Mouse (Mus musculus) mesoderm, embryonic 11.5 days (tissue): ENCODE data around the gene Rabep2.
"Not testable (repeated sequence)": the region's sequence is repeated elsewhere in the genome, so short reads cannot be mapped to it uniquely, and the experiment has no call there.

ENCODE experiments used
- DNase-seq: peaks from one replicate; pipeline ENCODE4 v3.0.0-alpha.2; 2012; ENCODE audit warnings: low read depth, low spot score

Gene Rabep2

DNA sequence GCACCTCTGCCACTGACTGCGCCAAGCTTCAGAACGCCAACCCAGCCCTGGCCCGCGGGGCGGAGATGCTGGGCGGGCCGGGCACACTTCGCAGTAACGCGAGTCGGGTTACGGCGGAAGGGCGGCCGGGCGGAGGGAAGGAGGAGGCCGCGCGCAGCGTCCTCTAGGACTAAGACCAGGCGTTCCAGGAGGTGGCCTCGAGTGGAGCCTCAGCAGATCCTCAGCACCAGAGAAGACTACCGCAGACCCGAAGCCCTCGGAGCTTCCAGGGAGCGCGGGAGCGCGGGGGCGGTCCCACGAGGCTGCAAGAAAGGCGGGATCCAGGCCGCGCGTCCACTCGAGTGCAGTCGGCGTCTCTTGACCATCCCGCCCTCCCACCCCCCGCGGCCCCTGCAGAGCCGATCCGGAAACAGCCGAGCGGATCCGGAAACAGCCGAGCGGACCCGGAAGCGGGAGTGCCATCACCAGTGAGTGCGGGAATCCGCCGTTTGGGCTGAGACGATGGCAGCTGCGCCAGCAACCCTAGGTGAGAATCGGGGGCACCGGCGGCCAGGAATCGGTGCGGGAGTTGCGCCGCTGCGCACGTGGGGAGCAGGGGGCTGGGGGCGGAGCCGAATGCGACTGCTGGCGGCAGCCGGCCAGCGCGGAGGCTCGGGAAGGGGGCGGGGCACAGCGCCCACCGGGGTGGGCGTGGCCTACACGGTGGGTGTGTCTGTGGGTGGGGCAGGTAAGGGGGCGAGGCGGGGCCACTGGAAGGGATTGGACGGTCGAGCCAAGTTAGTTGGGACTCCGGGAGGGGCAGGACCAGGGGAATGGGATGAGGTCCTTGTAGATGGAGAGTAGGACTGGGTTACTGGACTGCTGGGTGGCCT is at the start of gene Rabep2:
Gene Rabep2 (plus strand): TSS at position 129 of the 872 bp plus-strand sequence.
- peak; percentile 94 for DNase-seq

DNA sequence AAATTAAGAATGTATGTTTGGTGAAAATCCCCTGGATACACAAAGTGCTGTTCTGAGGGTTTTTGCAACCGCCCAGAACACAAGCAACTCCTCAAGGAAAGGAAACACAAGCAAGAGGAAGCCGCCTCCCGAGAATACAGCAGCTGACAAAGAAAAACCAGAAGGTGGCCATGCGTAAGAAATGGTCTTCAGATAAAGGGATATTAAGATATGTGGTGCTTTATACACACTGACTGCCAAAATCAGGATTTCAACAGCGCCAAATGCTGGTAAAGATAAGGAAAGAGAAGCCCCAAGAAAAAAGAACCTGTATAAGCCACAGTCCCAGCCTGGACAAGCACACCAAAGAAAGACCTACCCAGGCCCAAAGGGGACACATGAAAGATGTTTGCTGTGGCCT is 45.0 kb upstream of the Rabep2 start:
- DNase-seq, result no peak

DNA sequence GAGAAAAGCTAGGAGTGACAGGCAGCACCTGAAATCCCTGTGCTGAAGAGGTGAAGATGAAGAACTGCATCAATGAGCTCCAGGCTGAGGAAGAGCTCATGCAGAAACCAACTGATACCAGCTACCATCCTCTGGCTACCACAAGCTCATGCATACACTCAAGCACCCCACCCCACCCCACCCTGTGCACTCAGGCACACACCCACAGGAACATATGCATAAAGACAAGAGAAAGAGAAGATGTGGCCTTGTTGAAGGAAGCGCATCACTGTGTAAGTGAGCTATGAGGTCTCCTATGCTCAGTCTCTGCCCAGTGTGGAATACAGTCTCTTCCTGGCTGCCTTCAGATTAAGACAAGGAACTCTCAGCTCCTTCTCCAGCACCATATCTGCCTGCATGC is 40.4 kb upstream of the Rabep2 start:
- no peak for DNase-seq

DNA sequence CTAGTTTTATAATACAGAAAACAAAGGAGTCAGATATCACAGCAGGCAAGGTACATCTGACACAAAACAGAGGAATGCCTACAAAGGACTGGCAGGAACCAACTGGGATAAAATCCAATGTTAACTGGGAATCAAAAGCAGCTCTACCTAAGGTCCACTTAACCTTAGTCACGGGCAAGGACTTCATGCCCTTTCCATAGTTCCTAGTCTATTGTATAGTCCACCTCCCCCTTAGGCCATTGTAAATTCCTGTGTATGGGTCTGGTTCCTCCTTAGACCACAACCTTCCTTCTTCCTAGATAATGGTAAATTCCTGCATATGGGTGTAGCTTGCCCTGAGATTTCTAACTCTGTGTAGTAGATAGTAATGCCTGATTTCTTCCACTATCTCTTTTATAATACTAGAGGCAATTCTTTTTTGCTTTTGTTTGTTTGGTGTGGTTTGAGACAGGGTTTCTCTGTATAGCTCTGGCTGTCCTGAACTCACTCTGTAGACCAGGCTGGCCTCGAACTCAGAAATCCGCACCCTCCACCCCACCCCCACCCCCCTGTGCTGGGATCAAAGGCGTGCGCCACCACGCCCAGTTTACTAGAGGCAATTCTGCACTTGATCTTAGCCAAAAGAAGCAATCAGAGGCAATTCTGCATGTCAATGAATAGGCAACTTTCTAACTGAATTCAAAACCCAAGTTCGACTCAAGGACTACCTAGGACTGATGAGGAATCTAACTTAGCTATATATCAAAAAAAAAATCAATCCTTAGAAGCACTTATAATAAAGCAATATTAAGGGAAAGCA is 36.3 kb upstream of the Rabep2 start:
- not testable (repeated sequence) for DNase-seq

DNA sequence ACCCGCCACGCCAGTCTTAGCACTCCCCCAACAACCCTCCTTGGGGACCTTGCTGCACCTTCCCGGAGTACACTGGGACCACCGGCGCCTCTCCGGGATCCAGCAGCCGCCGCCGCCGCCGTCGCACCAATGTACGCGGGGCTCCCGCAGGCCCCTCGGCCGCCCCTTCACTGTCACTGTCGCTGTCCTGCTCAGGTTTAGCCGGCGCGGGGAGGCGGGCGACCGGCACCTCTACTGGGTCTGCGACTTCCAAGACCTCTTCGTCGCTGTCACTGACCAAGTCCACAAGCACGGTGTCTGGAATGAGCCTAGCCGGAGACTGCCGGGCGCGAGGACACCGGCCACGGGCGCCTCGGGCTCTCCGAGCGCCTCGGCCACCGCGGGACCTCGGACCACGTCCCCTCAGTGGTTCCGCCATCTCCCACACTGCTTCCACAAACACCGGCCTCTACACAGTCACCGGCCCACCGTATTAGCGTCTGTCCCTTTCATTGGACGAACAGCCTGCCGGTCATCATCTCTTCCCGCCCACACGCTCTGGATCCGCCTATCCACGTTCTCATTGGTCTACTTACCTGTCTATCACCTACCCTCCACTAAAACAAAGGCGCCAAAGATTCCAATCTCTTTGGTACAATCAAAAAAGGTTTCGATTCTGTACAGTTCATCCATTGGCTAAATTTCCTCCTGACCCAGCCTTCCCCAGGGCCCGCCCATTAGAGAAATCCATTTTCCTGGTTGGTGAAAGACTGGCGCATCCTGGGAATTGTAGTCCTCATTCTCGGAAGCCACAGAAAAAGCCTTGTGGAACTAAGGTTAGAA is 32.0 kb upstream of the Rabep2 start, which contains the start of gene Nfatc2ip:
Gene Nfatc2ip (minus strand): TSS at position 440 of the 822 bp plus-strand sequence.
- DNase-seq, result peak; percentile 99

DNA sequence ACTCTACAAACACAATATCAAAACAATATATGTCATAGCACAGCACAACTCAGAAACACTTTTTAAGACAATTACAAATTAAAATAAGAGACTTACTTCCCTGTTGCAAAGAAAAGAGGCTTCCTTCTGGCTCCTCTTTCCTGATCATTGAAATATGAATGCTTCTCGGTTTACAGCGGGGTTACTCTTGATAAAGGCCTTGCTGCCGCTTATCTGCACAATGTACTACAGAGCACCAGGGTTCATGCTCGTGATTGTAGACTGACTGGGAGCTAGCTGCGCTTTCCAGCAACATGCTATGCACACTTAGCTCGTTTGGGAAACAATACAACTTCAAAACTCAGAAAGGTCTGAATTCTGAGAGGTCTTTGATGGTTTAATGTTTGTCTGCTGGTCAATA is 31.3 kb upstream of the Rabep2 start:
- no peak for DNase-seq

DNA sequence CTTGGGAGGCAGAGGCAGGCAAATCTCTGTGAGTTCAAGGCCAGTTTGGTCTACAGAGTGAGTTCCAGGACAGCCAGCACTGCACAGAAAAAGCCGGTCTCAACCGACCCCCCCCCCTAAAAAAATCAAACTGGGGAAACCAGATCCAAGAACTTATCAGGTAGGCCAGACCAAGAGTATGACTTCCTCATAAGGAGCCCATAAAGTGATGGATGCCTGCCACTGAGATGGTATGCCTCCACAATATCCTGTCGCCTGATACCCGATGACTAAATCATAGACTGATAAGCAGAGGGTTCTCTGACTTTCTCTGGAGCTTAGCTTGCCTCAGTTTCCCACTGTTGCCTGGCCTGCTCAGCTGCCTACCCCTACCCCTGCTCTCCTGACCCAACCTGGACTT is 30.7 kb upstream of the Rabep2 start:
- no peak for DNase-seq

DNA sequence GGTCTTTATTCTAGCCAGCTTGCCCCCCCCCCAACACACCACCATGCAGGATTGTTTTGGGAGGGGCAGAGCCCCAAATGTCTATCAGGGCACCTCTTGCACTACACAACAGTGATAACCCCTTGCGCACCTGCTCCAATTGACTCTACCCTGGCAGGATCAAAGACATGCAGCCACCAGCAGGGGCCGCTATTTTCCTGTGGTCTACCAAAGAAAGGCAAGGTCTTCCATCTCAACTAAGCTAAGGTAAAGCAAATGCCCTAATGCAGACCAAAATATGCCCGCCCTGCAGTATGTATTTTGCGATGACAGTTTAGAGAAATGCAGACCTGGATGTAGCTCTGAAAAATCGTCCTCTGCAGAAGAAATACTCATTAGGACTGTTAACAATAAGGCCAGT is 29.0 kb upstream of the Rabep2 start:
- DNase-seq, result peak; percentile 81

DNA sequence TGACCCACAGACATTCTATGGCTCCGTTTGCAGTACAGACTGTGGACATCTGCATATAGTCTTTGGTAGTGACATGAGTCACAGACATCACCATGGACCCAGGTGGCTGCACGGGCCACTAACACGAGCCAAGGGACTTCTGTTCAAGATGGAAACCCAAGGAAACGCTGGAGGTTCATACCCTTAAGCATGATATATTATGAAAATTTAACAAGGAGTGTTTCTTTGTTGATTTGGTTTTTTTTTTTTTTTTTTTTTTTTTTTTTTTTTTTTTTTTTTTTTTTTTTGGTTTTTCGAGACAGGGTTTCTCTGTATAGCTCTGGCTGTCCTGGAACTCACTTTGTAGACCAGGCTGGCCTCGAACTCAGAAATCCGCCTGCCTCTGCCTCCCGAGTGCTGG is 26.0 kb upstream of the Rabep2 start:
- not testable (repeated sequence) for DNase-seq

DNA sequence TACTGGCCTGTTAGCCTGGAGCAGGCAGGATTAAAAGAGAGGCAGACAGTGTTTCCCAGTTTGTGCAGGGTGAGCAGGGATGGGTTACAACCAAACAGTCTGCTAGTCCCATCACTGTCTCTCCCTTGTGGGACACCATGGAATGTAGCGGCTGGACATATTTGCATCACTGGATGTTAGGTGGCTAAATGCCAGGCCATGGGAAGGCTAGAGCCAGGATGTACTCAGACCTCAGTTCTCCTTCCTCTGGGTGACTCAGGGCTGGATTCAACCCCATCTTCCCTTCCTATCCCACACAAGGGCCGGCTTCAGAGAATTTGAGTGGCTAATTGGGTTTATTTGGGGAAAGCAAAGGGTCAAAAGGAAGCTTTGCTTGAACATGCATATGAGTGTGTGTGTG is 19.9 kb upstream of the Rabep2 start:
- DNase-seq, result no peak

DNA sequence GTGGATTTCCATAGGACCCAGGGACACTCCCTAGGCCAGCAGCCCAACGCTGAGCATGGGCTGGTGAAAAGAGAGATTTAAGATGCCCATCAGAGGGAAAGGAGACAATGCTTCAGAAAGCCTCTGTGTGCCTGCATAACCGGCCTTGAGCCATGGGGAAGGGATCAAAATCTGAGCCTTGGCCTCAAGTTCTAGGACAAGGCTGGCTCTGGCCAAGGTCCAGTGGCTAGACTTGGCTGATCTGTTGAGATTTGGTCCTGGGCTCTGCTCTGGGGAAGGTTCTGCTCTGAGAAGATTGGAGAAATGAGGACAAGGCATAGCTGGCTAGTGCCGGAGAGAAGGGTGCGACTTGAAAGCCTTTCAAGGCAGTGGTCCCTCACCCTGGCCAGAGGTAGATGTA is 17.5 kb upstream of the Rabep2 start:
- DNase-seq, result no peak

DNA sequence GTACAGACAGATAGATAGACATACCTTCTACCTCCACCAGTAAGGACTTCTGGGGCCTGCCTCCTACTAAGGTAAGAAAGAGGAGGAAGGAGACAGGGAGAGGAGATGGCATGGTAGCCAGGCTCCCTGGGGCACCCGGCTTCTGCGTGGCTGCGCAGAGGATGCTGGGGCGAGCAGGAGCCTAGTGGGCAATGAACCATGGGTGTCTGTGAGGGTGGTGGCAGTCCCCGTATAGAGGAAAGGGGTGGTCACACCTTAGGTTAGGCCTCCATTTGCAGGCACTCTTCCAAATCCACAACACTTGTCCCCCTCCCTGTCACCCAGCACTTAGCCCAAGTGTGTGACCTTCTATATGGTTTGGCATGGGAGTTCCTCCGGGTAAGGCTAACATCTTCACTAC is 13.8 kb upstream of the Rabep2 start, which contains the start of gene Cd19:
Gene Cd19 (minus strand): TSS at position 165 of the 400 bp plus-strand sequence.
- DNase-seq, result no peak

DNA sequence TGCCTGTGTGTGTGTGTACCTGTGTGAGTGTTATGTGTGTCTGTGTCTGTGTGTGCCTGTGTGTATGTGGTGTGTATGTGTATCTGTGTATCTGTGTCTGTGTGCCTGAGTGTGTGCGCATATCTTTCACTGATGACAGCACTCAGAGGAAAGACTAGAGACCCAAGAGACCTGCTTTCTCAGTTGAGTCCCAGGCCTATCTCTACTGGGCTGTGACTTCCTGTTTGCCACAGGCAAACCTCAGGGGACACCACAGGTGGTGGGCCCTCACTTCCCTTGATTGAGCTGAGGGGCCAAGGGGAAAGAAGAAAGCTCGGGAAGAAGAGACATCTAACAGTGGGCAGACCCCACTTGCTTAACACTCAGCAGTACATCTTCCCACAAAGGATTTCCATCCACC is 11.9 kb upstream of the Rabep2 start:
- DNase-seq, result no peak

DNA sequence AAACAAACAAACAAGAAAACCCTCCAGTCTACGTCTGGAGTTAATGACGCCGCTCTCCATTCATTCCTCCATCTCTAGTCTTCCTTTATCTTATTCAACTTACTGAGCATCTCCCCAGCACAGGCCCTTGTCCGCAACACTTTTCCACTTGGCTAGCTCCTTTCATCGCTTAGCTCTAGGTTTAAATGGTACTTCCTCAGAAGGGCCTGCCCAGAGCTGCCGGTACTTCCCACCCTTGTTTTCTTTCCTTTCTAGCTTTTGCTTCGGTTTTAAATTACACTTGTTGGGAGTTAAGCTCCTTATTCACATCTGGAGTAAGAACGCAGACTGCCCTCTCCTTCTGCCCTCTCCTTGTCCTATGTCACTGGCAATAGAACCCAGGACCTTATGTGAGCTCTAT is 11.5 kb upstream of the Rabep2 start:
- DNase-seq, result no peak

DNA sequence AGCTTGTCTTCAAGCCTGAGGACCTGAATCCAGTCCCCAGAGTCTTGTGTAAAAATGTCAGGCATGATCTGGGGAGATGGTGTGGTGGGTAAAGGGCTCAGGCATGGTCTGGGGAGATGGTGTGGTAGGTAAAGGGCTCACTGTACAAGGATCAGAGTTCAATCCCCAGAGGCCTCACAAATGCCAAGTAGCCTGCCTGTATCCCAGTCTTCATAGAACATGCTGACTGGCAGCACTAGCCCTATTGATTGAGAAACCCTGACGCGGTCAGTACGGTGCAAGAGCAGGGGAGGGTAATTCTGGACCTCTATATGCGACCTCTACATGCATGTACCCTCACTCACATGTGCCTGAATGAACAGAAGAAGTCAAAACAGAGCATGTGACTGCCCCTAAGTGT is 11.0 kb upstream of the Rabep2 start:
- DNase-seq, result no peak

DNA sequence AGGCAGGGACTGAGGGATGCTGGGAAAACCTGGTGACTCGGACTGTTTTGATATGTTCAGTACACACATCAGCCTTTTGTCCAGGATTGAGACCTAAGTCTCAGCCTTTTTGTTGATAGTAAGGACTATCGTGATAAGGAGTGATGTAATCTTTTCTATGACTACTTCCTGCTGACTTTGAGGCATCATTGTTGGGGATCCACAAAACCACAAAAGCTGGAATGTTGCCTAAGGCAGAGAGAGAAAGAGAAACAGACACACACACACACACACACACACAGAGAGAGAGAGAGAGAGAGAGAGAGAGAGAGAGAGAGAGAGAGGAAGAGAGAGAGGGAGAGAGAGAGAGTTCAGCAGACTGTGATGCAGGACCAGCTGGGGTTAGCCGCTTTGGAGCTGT is 10.1 kb upstream of the Rabep2 start:
- no peak for DNase-seq

DNA sequence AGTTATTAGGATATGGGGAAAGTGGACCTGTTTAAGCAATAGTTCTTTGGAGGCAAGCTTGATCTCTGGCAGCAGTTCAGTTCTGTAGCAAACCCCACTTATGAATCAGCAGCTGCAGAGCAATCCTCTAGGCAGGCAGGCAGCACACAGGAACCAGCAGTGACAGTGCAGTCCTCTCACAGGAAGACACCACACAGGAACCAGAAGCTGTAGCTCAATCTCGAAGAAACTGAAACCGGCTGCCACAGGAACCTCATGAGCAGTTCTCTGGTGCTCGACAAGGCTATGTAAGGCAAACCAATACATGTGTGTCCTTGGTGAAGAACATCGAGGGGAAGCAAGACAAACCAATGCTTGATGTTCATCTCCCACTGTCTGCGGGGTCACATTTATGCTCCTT is 6.8 kb upstream of the Rabep2 start:
- no peak for DNase-seq

DNA sequence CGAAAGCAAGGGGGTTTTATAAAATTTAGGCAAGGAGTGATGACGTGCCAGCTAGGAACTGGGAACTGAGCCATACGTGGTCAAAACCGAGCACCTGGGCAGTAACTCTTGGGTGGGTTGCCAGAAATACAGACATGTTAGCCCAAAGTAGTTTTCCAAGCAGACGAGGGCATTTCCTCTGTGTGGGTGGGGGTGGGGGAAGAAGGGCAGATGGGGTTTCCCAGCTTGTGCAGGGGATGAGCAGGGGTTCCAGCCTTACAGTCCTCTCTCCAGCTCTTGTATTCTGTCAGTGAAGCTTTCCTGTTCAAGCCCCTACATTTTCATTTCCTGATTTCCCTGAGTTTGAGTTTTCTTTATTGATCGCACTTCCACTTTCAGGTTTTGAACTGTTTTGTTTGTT is 4.4 kb upstream of the Rabep2 start:
- DNase-seq, result no peak

DNA sequence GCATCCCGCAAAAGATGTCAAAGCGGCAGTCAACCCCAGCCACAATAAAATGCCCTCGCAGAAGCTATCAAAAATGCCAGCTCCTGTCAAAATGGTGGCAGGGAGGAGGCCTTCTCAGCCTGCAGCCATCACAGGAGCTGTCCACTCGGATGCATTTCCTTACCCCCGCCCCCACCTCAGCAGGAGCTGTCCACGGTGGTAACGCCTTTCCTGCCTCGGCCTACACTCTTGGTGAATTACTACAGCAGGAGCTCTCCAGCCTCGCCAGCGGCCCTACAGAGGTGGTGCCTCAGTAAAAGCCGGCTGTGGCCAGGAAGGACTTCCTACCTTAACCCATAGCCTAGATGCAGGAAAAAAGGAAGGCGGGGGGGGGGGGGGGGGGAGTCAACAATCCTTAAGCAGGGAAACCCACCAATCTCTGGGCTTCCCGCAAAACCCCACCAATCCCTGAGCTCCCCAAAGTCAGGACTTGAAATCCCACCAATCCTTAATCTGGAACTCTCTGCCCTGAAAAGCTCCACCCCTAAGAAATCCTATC is 1.2 kb upstream of the Rabep2 start:
- no peak for DNase-seq

DNA sequence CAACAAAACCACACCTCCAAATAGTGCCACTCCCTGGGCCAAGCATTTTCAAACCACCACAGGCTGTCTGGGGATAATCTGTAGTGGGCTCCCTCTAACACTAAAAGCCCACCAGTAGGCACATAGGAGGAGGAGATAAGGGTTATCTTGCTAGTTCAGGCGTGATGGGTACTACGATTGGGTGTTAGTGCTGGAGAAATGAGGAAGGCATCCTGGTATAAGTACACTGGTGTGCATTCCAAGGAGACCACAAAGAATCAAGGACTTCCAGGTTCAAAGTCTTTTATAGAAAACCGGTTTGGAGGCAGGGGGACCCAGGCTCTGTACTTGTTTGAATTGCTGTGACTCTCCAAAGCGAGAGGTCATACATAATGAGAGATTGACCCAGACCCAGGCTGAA is 405 bp upstream of the Rabep2 start:
- DNase-seq, result no peak

DNA sequence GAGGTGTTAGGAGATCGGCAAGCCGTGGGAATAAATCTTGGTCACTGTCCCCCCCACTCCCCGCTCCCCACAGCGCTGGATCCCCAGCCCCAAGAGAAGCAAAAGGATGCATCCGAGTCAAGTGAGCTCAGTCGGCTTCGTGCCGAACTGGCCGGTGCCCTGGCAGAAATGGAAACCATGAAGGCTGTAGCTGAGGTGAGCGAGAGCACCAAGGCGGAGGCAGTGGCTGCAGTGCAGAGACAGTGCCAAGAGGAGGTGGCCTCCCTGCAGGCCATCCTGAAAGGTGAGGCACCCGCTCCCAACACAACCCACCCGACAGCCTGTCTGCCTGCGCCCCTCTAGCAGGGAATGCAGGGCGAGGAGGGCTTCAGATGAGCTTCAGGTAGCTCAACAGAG is 942 bp downstream of the Rabep2 start:
- DNase-seq, result no peak

DNA sequence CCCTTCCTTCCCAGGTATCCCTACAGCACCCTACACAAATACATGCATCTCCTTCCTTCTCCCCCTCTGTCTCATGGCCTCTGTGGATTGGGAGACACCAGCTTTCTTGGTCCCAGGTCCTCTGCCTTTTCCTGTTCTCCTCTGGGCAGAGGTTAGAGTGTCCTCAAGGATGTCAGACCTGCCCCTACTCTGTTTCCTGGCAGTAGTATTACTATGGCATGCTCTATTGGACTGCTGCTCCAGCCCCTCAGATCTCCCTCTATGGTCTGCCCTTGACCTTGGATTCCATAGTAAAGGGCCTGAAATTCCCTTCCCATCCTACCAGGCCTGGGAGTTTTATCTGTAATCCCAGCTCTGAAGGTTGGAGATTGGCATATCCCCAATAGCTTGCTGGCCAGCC is 1.6 kb downstream of the Rabep2 start:
- DNase-seq, result no peak
